Mouse (Mus musculus) adrenal gland (tissue): ENCODE measurements around the gene Zfyve28.

ENCODE experiments used
- intact Hi-C: fragments of 180-260 bp; cut with DNase I; formaldehyde crosslinking; loops from one replicate; pipeline ENCODE4 v1.15.1; 2025
- long read RNA-seq, 2 experiments: library from polyadenylated mRNA; unstranded; transcript quantifications; one replicate each; pipeline ENCODE4 v2.0.0; 2020; ENCODE audit warnings: borderline replicate concordance in 1 of 2; ENCODE audit not compliant: insufficient replicate concordance in 1 of 2

Zfyve28 gene
- long read RNA-seq, experiment 1, partial matches to known transcripts = 1 of 1 reads
- long read RNA-seq, experiment 1, other reads (novel, unspliced or antisense) = 0 of 1 reads
- long read RNA-seq, experiment 2 = 0 reads

DNA sequence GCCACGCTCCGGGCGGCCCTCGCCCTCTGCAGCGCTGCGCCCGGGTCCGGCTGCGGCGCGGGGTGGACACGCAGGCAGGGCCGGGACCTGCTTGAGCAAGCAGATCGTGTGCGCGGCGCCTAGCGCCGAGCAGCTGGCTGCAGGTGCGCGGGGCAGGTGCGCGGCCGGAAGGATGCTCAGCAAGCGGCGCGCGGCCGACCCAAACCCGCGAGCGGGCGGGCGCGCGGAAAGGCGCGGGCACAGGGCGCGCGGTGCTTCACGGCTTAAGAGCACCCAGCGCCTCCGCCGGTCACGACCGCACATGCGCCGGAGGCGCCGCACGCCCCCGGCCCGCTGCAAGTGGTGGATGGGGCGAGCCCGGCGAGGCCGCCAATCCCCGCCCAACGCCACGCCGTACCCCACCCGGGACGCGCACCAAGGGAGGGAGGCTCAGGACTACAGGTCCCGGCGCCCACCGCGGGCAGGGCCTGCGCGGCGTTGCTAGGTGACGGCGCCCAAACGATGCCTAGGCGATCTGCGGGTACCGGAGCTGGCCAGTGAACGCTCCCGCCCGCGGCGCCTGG lies at the start of gene Zfyve28, which contains the start of gene Cfap99:
Gene Zfyve28 (minus strand): TSS at position 296 of the 563 bp plus-strand sequence.
Gene Cfap99 (plus strand): TSS at position 447 of the 563 bp plus-strand sequence.
- intact Hi-C loops = no loop called here

GRCm38 (mm10) chr5:34336775-34337450 lies 48.7 kb upstream of the Zfyve28 start:
- intact Hi-C loops = no loop called here

- intact Hi-C loops = no loop called here
These were observed 48.0 kb upstream of the Zfyve28 start, which contains the start of gene Rnf4 for GRCm38 (mm10) chr5:34336097-34336774. Rnf4 (plus strand) TSS chr5:34336289.

DNA sequence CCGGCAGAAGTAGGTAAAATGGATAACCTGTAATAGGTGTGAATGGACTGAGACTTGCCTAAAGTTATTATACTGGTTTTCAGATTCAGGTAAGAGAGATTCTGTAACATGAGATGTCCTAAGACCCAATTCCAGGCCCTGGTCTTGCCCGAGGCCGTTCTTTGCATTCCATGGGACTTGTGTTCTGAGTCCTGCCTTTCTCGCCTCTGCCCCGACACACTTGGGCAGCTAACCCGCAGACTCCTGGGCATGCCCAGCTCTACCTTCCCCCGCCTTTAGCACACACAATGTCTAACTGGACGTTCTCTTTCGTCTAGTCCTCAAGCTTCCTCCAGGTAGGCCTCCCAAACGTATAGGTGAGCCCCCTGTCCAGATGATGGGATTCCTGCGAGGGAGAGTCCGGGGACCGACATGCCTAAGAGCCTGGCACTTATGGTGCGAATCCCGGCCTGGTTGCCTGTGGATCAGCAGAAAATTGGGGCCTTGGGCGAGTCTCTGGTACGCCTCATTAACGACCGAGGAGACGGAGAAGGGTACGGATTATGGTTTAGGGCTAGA lies 47.4 kb upstream of the Zfyve28 start:
- intact Hi-C loops = no loop called here

DNA sequence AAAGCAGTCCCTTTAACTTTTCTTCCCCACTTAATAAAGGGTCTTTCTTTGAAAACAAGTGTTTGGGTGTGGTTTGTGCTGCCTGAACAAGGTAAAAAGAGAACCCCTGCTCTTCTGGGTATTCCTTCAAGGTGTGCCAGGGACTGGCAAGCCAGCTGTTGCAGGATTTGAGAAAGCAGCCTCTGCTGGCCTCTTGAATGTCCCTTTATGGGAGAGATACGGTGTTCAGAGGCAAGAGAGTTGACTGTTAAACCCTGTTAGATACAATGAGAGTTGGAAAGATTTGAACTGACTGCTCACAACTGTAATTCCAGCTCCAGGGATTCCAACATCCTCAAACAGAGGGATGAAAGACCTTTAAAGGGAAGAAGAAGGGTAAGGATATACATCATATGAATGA lies 45.8 kb upstream of the Zfyve28 start:
- intact Hi-C loops = no loop called here

GRCm38 (mm10) chr5:34330136-34330535 lies 41.9 kb upstream of the Zfyve28 start:
- intact Hi-C loops = no loop called here

GRCm38 (mm10) chr5:34326875-34327576 lies 38.8 kb upstream of the Zfyve28 start:
- intact Hi-C loops = no loop called here

DNA sequence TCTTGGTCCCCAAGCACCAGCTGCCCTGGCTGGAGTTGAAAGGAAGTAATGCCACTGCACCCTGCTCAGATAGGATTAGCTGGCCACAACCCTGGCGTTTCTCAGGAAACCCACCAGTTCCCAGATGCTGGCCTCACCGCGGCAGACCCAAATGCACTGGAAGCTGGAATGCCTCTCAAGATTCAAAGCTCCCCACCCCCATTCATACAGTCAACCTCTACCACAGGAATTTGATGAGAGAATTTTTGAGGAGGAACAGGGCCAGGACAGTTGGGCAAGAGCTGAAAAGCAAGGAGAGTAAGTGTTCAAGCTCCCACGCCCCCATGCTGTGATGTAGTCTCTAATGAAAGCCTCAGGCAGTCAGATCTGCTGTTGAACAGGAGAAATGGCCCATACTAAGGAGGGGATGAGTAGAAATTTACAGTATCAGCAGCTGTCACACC lies 38.0 kb upstream of the Zfyve28 start:
- intact Hi-C loops = no loop called here

GRCm38 (mm10) chr5:34325286-34325685 lies 37.0 kb upstream of the Zfyve28 start:
- intact Hi-C loops = no loop called here

DNA sequence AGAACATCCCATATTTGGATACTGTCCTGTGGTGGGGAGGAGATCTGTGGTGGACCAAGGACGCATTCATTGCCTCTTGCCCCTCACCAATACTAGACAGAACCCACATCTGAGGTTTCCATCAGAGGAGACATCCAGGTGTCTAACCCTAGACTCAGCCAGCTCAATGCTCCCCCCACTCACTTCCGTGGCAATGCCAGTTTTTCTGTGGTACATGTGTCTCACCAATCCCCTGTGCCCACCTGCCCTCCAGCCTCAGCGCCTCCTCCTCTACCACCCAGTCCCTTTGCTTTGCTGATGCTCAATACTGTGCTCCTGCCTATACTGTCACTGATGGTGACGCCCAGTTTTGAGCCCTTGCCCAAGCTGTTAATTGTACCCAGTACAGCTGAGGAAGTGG lies 33.0 kb upstream of the Zfyve28 start:
- intact Hi-C loops = no loop called here

- intact Hi-C loops = no loop called here
These were observed 31.3 kb upstream of the Zfyve28 start for GRCm38 (mm10) chr5:34319491-34320034.

GRCm38 (mm10) chr5:34309016-34309415 lies 20.8 kb upstream of the Zfyve28 start:
- intact Hi-C loops = no loop called here

- intact Hi-C loops = no loop called here
These were observed 14.1 kb upstream of the Zfyve28 start for GRCm38 (mm10) chr5:34302377-34302776.

- intact Hi-C loops = no loop called here
These were observed 10.8 kb upstream of the Zfyve28 start for GRCm38 (mm10) chr5:34298937-34299535.

- intact Hi-C loops = no loop called here
These were observed 9.8 kb upstream of the Zfyve28 start for GRCm38 (mm10) chr5:34298061-34298460.

- intact Hi-C loops = no loop called here
These were observed 6.9 kb upstream of the Zfyve28 start for GRCm38 (mm10) chr5:34295141-34295540.

- intact Hi-C loops = no loop called here
These were observed 6.4 kb upstream of the Zfyve28 start for GRCm38 (mm10) chr5:34294696-34295095.

GRCm38 (mm10) chr5:34293363-34293762 lies 5.1 kb upstream of the Zfyve28 start:
- intact Hi-C loops = no loop called here

GRCm38 (mm10) chr5:34289286-34289685 lies 1.0 kb upstream of the Zfyve28 start:
- intact Hi-C loops = no loop called here

DNA sequence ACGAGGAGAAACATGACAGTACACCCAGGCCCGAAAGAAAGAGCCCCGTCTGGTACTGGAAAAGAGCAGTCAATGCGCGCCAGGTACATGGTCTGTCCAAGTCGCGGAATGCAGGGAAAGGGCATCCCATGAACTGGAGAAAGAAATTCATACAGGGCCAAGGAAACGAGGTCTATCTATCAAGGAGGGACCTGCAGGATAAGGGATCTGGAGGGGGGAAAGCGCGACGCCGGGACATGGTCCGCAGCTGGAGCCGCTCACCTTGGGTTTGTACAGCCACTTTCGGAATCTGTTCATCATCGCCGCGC lies 457 bp downstream of the Zfyve28 start:
- intact Hi-C loops = no loop called here
